In genomic region chr4:81506306-81506705, GRCm38 (mm10) we compare ENCODE assay signal across 18 mouse cellular contexts.
"Had no signal": no experiment of that assay in that cellular context is flagged by ENCODE, and none has a peak within 500 bp of the region (broad histone marks: within the 10 kb centered on the region; RNA-seq: fewer than 3 reads in every experiment).

No protein-coding gene starts in this region.

- H3K4me3 ChIP-seq: midbrain, embryonic 10.5 days; midbrain, embryonic 12.5 days; myocyte; neural tube, embryonic 13.5 days; neural tube, embryonic 15.5 days had no signal

- DNase-seq: lung, embryonic 14.5 days; lung, postnatal 10 days; lung, postnatal 4 days; midbrain, embryonic 14.5 days; retina, postnatal 1 day; right cerebral cortex, adult 18-20 months; right cerebral cortex, postnatal 25 days; right cerebral cortex, postnatal 4 days; spleen, adult 18-20 months; thymus, adult 18-20 months; thymus, postnatal 14 days; thymus, postnatal 36 days had no signal

- H3K9ac ChIP-seq: lung, embryonic 14.5 days; midbrain, embryonic 12.5 days; neural tube, embryonic 13.5 days; neural tube, embryonic 15.5 days had no signal

- ATAC-seq: midbrain, embryonic 16.5 days had no signal

- H3K27me3 ChIP-seq: midbrain, embryonic 12.5 days; neural tube, embryonic 13.5 days; neural tube, embryonic 15.5 days had no signal

- H3K27ac ChIP-seq: midbrain, embryonic 10.5 days; midbrain, embryonic 12.5 days; neural tube, embryonic 13.5 days; neural tube, embryonic 15.5 days had no signal

- H3K9me3 ChIP-seq: midbrain, embryonic 10.5 days; midbrain, embryonic 12.5 days; neural tube, embryonic 13.5 days; neural tube, embryonic 15.5 days had no signal

- H3K4me2 ChIP-seq: lung, embryonic 14.5 days; midbrain, embryonic 12.5 days; neural tube, embryonic 13.5 days; neural tube, embryonic 15.5 days had no signal

- H3K4me1 ChIP-seq: midbrain, embryonic 10.5 days; midbrain, embryonic 12.5 days; neural tube, embryonic 13.5 days; neural tube, embryonic 15.5 days had no signal

- H3K36me3 ChIP-seq: midbrain, embryonic 10.5 days; midbrain, embryonic 12.5 days; neural tube, embryonic 13.5 days; neural tube, embryonic 15.5 days had no signal
